Mouse (Mus musculus) lung, postnatal 0 days (tissue): Measurements from ENCODE around the gene Mad2l2.

ENCODE experiments used
- CTCF ChIP-seq: IDR thresholded peaks from 2 replicates; pipeline ENCODE4 v1.5.1; 2016; ENCODE audit warnings: antibody characterized with exemption, mild to moderate bottlenecking
- EP300 ChIP-seq: IDR thresholded peaks from 2 replicates; pipeline ENCODE4 v1.6.1; 2016; ENCODE audit warnings: antibody characterized with exemption, mild to moderate bottlenecking, control low read depth

DNA sequence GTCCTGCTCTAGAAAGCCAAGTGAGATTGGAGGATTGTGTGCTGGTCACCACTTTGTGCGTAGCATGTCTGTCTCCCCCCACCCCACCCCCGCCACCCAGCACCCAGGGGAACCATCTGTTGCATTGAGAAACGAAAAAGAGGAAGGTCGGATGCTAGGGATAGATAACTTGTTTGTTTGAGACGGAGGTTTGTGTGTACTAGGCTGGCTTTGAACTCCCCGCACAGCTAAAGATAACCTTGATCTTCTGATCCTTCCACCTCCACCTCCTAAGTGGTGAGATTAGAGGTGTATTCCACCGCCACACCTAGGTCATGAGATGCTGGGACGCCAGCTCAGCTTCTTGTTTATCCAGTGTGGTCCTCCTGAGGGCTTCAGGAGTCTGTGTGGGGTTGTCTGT lies 4.8 kb downstream of the Mad2l2 start:
- TF ChIP-seq CTCF (no peak), EP300 (no peak)
